Mouse (Mus musculus): Measurements from ENCODE around the gene Ap5s1. TPM values are rescaled to one million over a fixed set of nuclear protein-coding genes. Genes with fewer than 3 reads are reported as not detected.
A peak's percentile ranks its signal among the peaks of the same experiment; 100 is the strongest.

The Ap5s1 gene
- polyA plus RNA-seq, 1 experiment, result 44.7 TPM

GRCm38 (mm10) chr2:131187602-131187922, 19.3 kb upstream of the Ap5s1 start:
- no peak for DNase-seq (ENCODE audit: low spot score)

- no peak for DNase-seq (ENCODE audit: low spot score)
Observed at GRCm38 (mm10) chr2:131188311-131188710, 18.6 kb upstream of the Ap5s1 start.

- no peak for DNase-seq (ENCODE audit: low spot score)
Observed at GRCm38 (mm10) chr2:131189521-131190309, 17.2 kb upstream of the Ap5s1 start.

- DNase-seq (ENCODE audit: low spot score), result no peak
Observed at GRCm38 (mm10) chr2:131190344-131191004, 16.4 kb upstream of the Ap5s1 start.

GRCm38 (mm10) chr2:131191005-131191390, 15.9 kb upstream of the Ap5s1 start:
- DNase-seq (ENCODE audit: low spot score), result no peak

- DNase-seq (ENCODE audit: low spot score), result no peak
Observed at GRCm38 (mm10) chr2:131196606-131197316, 10.1 kb upstream of the Ap5s1 start.

GRCm38 (mm10) chr2:131200710-131201109, 6.2 kb upstream of the Ap5s1 start:
- no peak for DNase-seq (ENCODE audit: low spot score)

GRCm38 (mm10) chr2:131201262-131201661, 5.6 kb upstream of the Ap5s1 start:
- DNase-seq (ENCODE audit: low spot score), result no peak

- no peak for DNase-seq (ENCODE audit: low spot score)
Observed at GRCm38 (mm10) chr2:131203816-131204409, 3.0 kb upstream of the Ap5s1 start.

- peak; percentile 80 for DNase-seq (ENCODE audit: low spot score)
Observed at GRCm38 (mm10) chr2:131204410-131204981, 2.4 kb upstream of the Ap5s1 start.

GRCm38 (mm10) chr2:131205521-131206182, 1.2 kb upstream of the Ap5s1 start:
- DNase-seq (ENCODE audit: low spot score), result no peak

- no peak for DNase-seq (ENCODE audit: low spot score)
Observed at GRCm38 (mm10) chr2:131208356-131208755, 1.5 kb downstream of the Ap5s1 start.

- no peak for DNase-seq (ENCODE audit: low spot score)
Observed at GRCm38 (mm10) chr2:131209125-131209795, 2.4 kb downstream of the Ap5s1 start.

- peak; percentile 97 for DNase-seq (ENCODE audit: low spot score)
Observed at GRCm38 (mm10) chr2:131209969-131210792, 3.3 kb downstream of the Ap5s1 start.

GRCm38 (mm10) chr2:131211026-131211615, 4.2 kb downstream of the Ap5s1 start:
- DNase-seq (ENCODE audit: low spot score), result no peak

- DNase-seq (ENCODE audit: low spot score), result no peak
Observed at GRCm38 (mm10) chr2:131213773-131214172, 6.9 kb downstream of the Ap5s1 start.

- DNase-seq (ENCODE audit: low spot score), result no peak
Observed at GRCm38 (mm10) chr2:131215941-131216858, 9.3 kb downstream of the Ap5s1 start.

GRCm38 (mm10) chr2:131220030-131220429, 13.2 kb downstream of the Ap5s1 start:
- DNase-seq (ENCODE audit: low spot score), result no peak
